Mouse (Mus musculus) heart, embryonic 14.5 days (tissue): ENCODE measurements at regions not wholly inside any gene's neighbourhood (a gene's known extent, or its start where the extent isn't known, plus 50 kb on each side); places are given as distances from the start of the nearest gene placed in this dataset.

Source experiments
- ATAC-seq: fragments of 200-750 bp; cut with Nextera tagmentation; 2 replicates; pipeline ENCODE4 v1.8.0; 2017; ENCODE audit warnings: low read depth, moderate TSS enrichment; ENCODE audit not compliant: insufficient number of reproducible peaks, insufficient read depth, low FRiP score
- H3K27ac ChIP-seq, 2 experiments: fragments of 200-500 bp in 1 of 2; fragments of 300-500 bp in 1 of 2; sonication (generic) in 1 of 2; replicated peaks in 1 of 2; 2 replicates each; pipeline ENCODE4 v1.5.1; 2012 to 2014; ENCODE audit warnings: low read depth in 2 of 2, low read length in 2 of 2, control low read depth in 1 of 2, mild to moderate bottlenecking in 1 of 2, mixed read lengths in 1 of 2; ENCODE audit not compliant: control insufficient read depth in 1 of 2, insufficient read depth in 1 of 2
- H3K27me3 ChIP-seq: fragments of 300-500 bp; sonication (generic); 2 replicates; pipeline ENCODE4 v1.6.1; 2014; ENCODE audit warnings: mild to moderate bottlenecking, low read length, control low read depth; ENCODE audit not compliant: control insufficient read depth, insufficient read depth
- H3K36me3 ChIP-seq: fragments of 300-500 bp; sonication (generic); 2 replicates; pipeline ENCODE4 v1.6.1; 2014; ENCODE audit warnings: mild to moderate bottlenecking, control low read depth, low read length, mixed read lengths; ENCODE audit not compliant: control insufficient read depth, insufficient read depth
- H3K4me1 ChIP-seq, 2 experiments: fragments of 200-500 bp in 1 of 2; fragments of 300-500 bp in 1 of 2; sonication (generic) in 1 of 2; 2 replicates each; pipeline ENCODE4 v1.6.1; 2012 to 2014; ENCODE audit warnings: low read length in 2 of 2, control low read depth in 1 of 2, mixed read lengths in 1 of 2; ENCODE audit not compliant: control insufficient read depth in 2 of 2, insufficient read depth in 2 of 2
- H3K4me2 ChIP-seq: fragments of 300-500 bp; sonication (generic); 2 replicates; pipeline ENCODE4 v1.6.1; 2014; ENCODE audit warnings: mild to moderate bottlenecking, low read length
- H3K4me3 ChIP-seq, 2 experiments: fragments of 200-500 bp in 1 of 2; fragments of 300-500 bp in 1 of 2; sonication (generic) in 1 of 2; 2 replicates each; pipeline ENCODE4 v1.5.1; 2012 to 2014; ENCODE audit warnings: low read length in 2 of 2, mild to moderate bottlenecking in 2 of 2, control low read depth in 1 of 2, low read depth in 1 of 2, moderate library complexity in 1 of 2; ENCODE audit not compliant: control insufficient read depth in 1 of 2, insufficient read depth in 1 of 2
- H3K9ac ChIP-seq: fragments of 300-500 bp; sonication (generic); 2 replicates; pipeline ENCODE4 v1.6.1; 2014; ENCODE audit warnings: mild to moderate bottlenecking, low read length
- H3K9me3 ChIP-seq: fragments of 300-500 bp; sonication (generic); 2 replicates; pipeline ENCODE4 v1.6.1; 2016; ENCODE audit warnings: low read length, control low read depth; ENCODE audit not compliant: control insufficient read depth
- WGBS: fragments of 180-500 bp; shearing (Covaris S2); extraction: QIAGEN DNeasy Blood & Tissue Kit; methylation state at CpG from one replicate; pipeline ENCODE4 v1.1.7; 2014; 5-methylcytosine and 5-hydroxymethylcytosine counted together

DNA sequence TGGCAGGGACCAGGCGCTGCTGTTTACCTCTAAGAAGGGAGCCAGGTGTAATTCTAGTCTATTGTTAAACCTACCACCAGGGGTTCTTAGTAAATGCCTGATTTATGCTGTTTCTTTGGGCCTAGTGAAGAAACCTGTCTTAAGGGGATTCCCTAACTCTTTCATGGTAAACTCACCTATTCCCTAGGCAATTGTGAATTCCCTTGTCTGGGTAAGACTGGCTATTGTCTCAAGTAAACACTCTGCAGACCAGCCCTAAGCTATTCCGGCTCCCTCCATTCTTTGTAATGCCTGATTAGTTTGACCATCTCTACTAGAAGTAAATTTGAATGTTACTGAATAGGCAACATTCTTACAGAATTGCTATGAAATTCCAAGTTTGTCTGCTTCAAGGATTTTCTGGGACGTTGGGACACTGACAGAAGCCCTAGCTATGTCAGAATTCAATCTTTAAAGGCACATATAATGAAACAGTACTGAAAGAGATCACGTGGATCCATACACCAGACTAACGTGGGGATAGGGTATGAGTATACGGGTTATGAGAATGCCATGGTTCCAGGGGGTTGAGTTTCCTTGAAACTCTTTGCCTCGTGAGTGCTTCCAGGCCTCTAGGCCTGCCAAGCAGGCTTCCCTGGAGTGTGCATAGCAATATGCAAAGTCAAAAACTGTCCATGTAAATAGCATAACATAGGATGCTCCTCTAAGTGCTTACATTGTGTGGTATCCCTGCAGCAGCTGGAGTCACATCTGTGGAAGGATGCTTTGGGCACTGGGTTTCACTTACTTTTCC is 734.7 kb upstream of the Nrsn1 start:
- H3K4me3 ChIP-seq, result no peak overlapping the region
- no peaks in the 10 kb centered on the region for H3K36me3 ChIP-seq
- H3K27me3 ChIP-seq, result no peaks in the 10 kb centered on the region
- H3K9ac ChIP-seq, result no peak overlapping the region
- H3K4me2 ChIP-seq, result no peak overlapping the region
- no peak for ATAC-seq
- no peaks in the 10 kb centered on the region for H3K9me3 ChIP-seq
- 0 out of 4 replicates have a peak, but pooled peaks cover 0 to 5% of the 10 kb centered on the region in 2 experiments for H3K4me1 ChIP-seq
- 85% methylated on average over 7 of the region's 7 CpGs for WGBS
- peak overlapping the region in 1 of 2 experiments; percentile 14; a peak in 1 of 4 replicates for H3K27ac ChIP-seq

DNA sequence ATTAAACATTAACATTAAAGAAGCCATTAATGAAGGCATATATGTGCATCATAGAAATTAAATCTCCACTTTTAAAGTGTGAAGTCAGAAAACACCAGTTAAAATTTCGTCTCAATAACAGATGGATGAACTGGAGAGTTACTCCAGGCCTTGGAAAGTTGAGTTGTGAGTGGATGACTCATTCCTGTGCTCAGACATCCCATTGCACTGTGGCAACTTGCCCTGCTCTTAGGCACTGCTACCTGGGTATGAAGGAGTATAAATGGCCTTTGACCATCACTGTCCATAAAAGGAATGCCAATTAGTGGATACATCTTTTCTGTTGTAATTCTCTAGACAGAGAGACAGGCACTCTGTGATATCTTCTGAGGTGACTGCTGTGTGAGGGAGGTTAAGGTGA is 723.2 kb upstream of the Nrsn1 start:
- Histone ChIP-seq H3K27ac (no peak overlapping the region), H3K36me3 (no peaks in the 10 kb centered on the region), H3K9ac (no peak overlapping the region), H3K4me1 (no peaks in the 10 kb centered on the region), H3K27me3 (no peaks in the 10 kb centered on the region), H3K4me3 (no peak overlapping the region), H3K9me3 (no peaks in the 10 kb centered on the region), H3K4me2 (no peak overlapping the region)
- ATAC-seq, result no peak
- 59% methylated on average over 1 of the region's 1 CpGs for WGBS

DNA sequence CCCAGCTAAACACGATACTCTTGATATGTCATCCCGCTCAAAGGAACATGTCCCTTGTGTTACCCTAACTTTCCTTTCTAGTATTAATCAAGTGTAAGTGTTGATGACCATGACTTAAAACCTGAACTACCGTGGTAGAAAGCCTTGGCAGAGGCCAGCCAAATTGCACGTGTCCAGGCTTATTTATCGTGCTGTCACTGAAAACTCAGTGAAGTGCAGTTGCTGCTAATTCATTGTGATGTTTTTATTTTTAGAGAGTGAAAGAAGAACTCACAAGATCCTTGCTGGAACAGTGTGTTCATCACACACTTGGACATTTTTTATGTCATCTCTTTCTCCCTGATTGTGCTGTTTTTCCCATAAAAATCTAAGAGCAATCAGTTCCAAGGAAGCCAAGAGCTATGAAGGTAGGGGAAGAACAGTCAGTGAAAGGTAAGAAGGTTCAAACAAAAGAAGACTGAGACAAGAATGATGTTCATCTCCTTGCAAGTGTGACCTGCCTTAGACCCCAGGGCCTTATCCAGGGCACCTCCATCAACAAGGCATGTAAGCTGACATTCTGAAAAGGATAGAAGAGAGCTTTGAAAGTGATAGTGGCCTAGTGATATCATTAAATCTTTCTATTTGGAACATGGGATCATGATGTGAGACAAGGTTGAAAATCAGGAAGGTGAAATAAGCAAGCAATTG is 718.9 kb upstream of the Nrsn1 start:
- Histone ChIP-seq H3K27ac (no peak overlapping the region), H3K9me3 (no peaks in the 10 kb centered on the region), H3K9ac (no peak overlapping the region), H3K4me3 (no peak overlapping the region), H3K4me2 (no peak overlapping the region), H3K27me3 (no peaks in the 10 kb centered on the region), H3K36me3 (no peaks in the 10 kb centered on the region), H3K4me1 (no peaks in the 10 kb centered on the region)
- ATAC-seq, result no peak
- WGBS, result 78% methylated on average over 5 of the region's 5 CpGs

DNA sequence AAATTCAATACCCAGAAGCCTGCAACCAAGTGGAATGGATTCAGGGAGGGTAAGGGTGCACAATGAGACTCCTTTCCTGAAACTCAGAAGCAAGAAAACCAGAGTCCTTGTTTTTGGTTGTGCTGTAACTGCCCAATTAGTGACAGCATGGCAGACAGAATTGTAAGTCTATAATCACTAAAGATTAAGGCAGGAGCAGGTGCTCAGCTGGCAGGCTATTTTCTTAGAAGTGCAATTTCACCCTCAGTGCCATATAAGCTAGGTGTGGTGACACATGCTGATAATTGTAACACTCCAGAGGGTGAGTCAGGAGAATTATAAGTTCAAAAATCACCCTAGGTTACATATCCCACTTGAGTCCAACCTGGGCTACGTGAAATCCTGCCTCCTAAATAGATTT is 714.2 kb upstream of the Nrsn1 start:
- H3K27ac ChIP-seq, result no peak overlapping the region
- no peaks in the 10 kb centered on the region for H3K27me3 ChIP-seq
- H3K36me3 ChIP-seq, result no peaks in the 10 kb centered on the region
- H3K4me2 ChIP-seq, result no peak overlapping the region
- H3K9ac ChIP-seq, result no peak overlapping the region
- H3K9me3 ChIP-seq, result no peaks in the 10 kb centered on the region
- no peak for ATAC-seq
- H3K4me1 ChIP-seq, result no peaks in the 10 kb centered on the region
- no peak overlapping the region for H3K4me3 ChIP-seq
- 91% methylated on average over 1 of the region's 1 CpGs for WGBS

DNA sequence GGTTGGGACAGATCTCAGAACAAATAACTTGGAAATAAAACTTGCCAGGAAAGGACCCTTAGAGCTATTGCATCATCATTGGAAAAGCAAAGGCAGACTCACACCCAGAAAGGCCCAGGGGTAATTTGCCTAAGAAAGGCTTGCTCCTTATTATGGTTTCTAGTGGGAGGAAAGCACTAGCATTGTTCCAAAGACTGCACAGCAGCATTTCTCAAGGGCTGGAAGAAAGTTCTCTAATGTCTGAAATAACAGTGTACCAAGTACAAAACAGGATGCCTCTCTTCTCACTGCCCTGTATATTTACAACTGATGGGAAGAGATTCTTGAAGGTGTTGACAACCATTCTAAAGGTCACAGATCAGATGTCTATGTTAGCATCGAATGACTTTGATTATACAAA is 713.4 kb upstream of the Nrsn1 start:
- Histone ChIP-seq H3K27ac (no peak overlapping the region), H3K36me3 (no peaks in the 10 kb centered on the region), H3K4me3 (no peak overlapping the region), H3K27me3 (no peaks in the 10 kb centered on the region), H3K4me2 (no peak overlapping the region), H3K9me3 (no peaks in the 10 kb centered on the region), H3K9ac (no peak overlapping the region), H3K4me1 (no peaks in the 10 kb centered on the region)
- WGBS, result 61% methylated on average over 1 of the region's 1 CpGs
- ATAC-seq, result no peak

DNA sequence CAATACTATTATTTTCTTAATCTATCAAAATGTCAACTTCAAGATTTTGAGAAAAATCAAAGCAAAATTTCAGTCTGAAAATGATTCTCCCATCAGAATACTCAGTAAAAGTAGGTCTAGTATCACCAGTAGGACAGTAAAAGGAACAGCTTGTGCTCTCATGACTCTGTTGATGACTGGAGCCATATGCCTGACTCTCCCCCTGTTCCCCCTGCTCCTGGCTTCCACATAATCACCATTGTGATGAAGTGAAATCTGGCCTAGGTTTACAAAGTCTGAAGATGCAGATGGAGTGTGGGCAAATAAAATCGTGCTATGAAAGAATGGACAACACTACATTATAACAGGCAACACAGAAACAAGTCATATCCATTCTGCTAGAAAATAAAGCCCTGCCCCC is 708.3 kb upstream of the Nrsn1 start:
- H3K9me3 ChIP-seq, result no peaks in the 10 kb centered on the region
- H3K27me3 ChIP-seq, result no peaks in the 10 kb centered on the region
- no peak overlapping the region for H3K27ac ChIP-seq
- H3K4me3 ChIP-seq, result no peak overlapping the region
- no peak overlapping the region for H3K9ac ChIP-seq
- no peaks in the 10 kb centered on the region for H3K36me3 ChIP-seq
- WGBS, result 49% methylated on average over 1 of the region's 1 CpGs
- H3K4me2 ChIP-seq, result no peak overlapping the region
- H3K4me1 ChIP-seq, result no peaks in the 10 kb centered on the region
- ATAC-seq, result no peak

DNA sequence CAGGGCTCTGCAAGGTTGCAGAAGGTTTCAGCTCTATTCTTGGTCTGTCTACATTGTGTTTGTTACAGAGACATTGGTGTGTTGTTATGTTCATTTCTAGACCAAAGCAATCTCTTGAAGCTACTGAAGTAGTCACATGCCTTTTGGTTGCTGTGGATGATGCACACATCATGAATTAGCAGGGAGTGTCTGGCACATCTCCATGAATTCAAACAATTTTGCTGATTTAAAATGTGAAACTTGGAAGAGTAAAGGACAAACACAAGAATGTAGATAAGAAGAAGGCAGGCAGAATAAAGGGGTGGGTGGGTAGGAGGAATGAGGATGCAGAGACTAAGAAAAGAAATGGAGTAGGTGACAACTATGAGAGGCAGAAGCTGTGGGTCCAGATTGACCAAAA is 688.3 kb upstream of the Nrsn1 start:
- Histone ChIP-seq H3K36me3 (no peaks in the 10 kb centered on the region), H3K4me1 (peaks cover 0 to 13% of the 10 kb centered on the region in 2 experiments; a peak in 2 of 4 replicates), H3K27me3 (no peaks in the 10 kb centered on the region), H3K4me2 (no peak overlapping the region), H3K27ac (peak overlapping the region; percentile 10 to 14; a peak in 2 of 4 replicates), H3K9me3 (no peaks in the 10 kb centered on the region), H3K9ac (no peak overlapping the region), H3K4me3 (no peak overlapping the region)
- no peak for ATAC-seq
